Mouse (Mus musculus) left cerebral cortex, adult 8-10 months (tissue): ENCODE measurements around the gene Atp8a1. TPM values are rescaled to one million over a fixed set of nuclear protein-coding genes. Genes with fewer than 3 reads are reported as not detected.
"Not testable (repeated sequence)": the region's sequence is repeated elsewhere in the genome, so short reads cannot be mapped to it uniquely, and the experiment has no call there.

Experiments used
- DNase-seq, 2 experiments: peaks; one replicate each; pipeline ENCODE4 v3.0.0; 2022; ENCODE audit warnings: low spot score in 2 of 2
- total RNA-seq, 4 experiments: library from RNA; stranded (reverse); gene quantifications; 2 replicates each; pipeline ENCODE4 v1.2.4; 2022

The Atp8a1 gene
- total RNA-seq, 4 experiments from 2014 or later = 173 to 214 (median 183) TPM

DNA sequence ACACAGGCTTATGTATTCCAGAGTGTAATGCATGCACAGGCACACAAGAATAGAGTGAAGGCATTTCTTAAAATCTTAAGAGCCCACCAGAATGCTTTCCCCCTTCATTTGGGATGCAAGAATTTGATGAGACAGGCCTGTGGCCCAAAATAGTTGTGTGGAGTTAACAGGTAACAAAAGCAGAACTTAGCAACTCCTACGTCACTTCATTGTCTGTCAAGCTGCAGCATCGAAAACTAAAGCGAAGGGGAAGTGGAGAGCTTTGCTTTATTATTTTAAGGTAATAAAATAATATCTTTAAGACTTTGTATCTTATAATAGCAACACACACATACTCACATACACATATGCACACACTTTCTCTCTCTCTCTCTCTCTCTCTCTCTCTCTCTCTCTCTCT is 20.3 kb downstream of the Atp8a1 start:
- no peak for DNase-seq

DNA sequence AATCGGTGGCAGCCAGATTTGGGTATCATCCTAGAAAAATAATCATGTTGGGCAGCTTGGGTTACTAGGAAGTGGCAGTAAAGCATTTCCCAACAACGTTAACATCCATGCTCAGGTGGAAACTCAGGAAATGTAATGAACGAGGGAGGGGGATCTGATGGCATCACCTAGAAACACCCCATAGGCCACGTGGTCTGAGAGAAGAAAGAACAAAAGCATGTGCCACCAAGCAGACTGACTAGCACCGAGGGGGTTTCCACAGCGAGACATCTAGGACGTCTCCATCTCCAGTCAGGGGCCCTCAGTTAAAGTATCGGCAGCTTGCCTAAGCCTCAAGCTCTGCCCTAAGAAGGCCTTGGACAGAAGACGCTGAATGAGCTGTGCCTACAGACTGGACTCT is 21.0 kb downstream of the Atp8a1 start:
- DNase-seq = no peak

DNA sequence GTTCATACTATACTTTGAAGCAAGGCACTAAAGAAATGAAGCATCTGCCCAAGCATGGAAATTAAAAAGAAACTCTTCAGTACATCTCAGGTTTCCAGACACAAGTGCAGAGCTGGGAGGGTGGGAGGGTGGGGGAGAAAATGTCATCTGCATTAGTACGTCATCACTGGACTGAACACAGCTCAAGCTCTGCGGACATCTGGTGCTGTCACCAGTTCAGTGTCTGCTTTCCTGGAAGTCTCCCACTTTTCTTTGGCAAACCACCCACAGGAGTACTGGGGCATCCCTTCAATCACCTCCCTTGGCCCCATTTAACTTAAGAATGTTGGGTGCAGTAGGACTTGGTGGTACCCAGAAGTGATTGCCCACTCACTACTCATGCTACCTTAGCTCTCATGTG is 22.6 kb downstream of the Atp8a1 start:
- no peak for DNase-seq

DNA sequence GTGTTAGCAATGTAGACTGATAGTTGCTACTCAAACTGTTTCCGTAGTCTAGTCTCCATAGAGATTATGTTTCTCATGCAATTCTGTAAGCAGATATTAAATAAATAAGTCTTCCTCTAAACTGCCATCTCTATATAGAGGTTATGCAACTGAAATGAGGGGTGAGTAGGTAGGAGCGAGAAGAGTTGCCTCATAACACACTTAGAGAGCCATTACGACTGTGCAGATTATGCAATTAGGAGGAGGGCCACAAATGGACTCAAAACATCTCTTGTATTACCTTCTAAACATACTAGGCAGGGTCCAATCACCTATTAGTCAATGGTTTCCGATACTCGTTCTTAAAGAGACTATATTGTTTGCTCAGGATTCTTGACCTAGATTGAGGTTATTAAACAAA is 23.5 kb downstream of the Atp8a1 start:
- DNase-seq = no peak

DNA sequence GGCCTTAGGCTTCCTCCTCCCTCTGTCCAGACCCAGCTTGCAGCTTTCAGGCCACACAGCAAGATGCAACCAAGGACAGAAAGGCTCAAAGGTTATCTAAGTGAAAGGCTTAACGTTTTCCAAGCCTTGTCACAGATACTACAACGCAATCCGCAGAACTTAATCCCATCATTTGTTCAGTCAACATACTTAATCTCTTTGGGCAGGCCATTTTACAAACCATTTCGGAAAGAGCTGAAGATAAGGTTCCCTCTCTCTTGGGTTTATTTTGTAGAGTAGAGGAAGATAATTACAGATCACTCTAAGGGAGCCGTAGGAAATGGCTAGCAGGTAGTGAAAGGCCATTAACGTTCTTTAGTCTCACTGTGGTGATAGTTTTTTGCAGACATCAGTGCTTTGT is 24.6 kb downstream of the Atp8a1 start:
- no peak for DNase-seq

DNA sequence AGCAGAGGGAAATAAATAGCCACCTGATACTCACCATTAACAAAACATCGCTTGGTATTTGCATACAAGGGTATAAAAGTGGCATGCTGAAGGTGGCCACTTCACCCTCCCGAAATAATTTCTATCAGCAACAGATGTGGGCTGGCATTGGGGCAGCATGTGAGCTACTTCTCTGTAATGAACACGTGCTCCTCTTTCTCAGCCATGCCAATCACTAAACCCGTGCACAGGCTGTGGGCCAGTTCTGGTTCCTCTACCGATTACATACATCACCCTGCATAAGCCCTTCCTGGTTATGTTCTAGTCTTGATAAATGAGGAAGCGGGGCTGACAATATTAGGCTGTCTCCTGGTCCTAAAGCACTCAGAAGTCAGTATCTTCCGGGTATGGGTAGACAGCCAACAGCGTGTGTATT is 25.2 kb downstream of the Atp8a1 start:
- DNase-seq = no peak

DNA sequence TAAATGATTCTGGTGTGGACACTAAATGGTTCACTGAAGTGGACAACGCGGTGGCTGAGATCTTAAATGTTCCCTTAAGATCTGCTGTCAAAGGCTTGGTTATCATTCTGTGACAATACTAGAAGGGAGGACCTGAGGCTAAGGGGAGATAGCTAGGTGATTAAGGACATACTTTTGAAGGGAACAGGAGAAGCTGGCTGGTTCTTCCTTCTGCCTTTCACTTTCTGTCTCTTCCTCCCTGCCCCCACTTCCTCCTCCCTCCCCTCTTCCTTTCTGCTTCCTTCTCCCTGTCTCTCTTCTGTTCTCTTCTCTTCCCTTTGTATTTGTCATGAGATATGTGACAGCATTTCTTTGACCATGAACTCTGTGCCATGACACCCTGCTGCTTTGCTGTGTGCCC is 26.0 kb downstream of the Atp8a1 start:
- no peak for DNase-seq

DNA sequence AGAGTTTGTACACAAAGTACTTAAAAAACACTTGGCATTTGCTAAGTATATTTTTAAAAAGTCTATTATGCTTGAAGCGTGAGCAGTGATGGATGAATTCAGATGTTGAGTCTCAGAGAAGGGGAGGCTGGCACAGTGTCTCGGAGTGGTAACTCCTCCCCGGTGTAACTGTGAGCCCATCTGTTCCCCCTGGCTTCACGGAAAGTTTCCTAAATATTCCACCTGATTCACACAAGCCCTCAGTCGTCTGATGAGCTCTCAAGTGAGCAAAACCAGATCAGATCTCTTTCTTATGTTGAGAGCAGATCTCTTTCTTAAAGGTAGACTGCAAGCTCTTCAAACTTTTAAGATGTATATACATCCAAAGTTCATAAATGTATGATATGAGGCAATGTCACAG is 27.8 kb downstream of the Atp8a1 start:
- DNase-seq = no peak

DNA sequence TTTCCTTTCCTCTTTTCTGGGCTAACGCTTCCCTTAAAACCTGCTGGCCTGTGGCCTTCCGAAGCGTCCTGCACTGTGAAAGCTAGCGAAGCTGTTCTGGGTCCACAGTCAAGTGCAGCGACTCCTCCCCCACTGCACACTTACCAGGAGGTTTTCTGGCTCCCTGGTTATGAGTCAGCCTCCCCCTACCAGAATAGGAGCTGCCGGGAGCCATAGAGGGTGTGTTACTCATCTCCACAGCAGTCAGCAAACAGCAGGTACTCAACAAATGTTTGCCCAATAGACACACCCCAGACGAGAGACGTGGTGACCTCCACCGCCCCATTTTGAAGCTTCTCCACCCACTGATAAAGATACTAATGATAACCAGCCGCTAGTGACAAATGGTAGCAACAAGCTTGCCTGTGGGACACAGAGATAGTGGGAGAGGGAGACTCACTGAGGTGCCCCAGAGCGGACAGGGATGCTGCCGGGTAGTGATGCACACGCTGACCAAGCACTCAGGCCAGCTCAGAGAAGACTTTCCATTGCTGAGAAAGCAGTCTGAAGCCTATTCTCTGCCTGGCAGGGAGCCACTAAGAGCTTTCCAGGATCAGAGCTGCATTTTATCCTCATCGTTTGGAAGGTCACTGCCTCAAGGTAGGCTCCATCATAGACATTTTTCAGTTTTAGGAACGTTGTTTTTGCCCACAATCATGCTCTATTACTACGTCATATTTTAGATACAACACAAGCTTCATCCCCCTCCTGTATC is 31.5 kb downstream of the Atp8a1 start:
- DNase-seq = peak in 1 of 2 experiments; percentile 50

DNA sequence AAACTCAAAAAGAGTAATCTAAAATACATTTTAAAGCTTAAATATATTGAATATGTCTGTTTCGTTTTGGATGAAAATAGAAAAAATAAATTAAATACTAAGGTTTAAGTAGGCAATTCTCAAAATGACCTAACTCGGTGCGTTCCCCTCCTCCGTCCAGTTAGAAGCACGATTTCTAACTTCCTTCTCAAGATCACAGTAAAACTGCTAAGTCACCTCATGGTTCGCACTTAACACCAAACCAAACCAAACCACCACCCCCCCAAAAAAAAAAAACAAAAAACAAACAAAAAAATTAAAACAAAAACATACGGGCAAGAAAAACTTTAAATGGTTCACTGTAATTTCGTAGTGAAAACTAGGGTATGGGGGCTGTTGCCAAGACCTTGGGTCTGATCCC is 32.2 kb downstream of the Atp8a1 start:
- DNase-seq = not testable (repeated sequence)

DNA sequence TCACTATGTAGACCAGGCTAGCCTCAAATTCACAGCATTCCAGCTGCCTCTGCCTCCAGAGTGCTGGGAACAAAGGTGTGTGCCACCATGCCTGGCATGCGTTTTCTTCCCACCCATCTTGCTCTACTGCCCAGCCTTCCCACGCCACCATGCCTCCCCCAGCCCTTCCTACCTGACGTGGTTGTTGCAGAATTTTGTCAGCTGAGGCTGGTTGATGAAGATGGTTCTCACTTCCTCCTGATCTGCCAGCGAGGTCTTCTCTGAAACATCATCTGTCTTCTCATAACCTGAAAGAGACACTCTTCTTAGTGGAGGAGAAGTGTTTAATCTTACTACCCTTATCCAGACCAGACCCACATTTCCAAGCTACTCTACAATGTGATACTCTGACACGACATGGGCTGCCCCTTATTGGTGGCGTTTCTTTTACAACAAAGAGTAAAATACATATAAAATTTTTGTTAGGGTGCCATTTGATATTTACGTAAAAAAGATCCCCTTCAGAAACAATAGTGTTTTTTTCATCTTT is 32.7 kb downstream of the Atp8a1 start:
- DNase-seq = no peak

DNA sequence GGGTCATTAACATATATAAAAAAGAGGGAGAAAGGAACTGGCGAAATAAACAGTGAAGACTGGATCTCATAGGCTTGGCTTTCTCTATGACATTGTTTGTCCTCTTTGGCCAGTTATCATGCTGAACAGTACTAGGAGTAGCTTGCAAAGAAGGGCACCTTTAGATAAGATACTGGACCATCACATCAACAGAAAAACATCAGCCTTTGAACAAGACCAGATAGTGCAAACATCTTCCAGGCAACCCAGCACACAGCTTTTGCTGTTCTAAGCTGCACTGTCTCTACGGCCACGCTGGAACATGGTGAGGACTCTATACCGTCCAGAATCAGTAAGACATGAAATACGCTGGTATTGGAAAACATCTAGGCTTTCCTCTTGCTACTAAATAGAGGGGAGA is 33.9 kb downstream of the Atp8a1 start:
- no peak for DNase-seq

DNA sequence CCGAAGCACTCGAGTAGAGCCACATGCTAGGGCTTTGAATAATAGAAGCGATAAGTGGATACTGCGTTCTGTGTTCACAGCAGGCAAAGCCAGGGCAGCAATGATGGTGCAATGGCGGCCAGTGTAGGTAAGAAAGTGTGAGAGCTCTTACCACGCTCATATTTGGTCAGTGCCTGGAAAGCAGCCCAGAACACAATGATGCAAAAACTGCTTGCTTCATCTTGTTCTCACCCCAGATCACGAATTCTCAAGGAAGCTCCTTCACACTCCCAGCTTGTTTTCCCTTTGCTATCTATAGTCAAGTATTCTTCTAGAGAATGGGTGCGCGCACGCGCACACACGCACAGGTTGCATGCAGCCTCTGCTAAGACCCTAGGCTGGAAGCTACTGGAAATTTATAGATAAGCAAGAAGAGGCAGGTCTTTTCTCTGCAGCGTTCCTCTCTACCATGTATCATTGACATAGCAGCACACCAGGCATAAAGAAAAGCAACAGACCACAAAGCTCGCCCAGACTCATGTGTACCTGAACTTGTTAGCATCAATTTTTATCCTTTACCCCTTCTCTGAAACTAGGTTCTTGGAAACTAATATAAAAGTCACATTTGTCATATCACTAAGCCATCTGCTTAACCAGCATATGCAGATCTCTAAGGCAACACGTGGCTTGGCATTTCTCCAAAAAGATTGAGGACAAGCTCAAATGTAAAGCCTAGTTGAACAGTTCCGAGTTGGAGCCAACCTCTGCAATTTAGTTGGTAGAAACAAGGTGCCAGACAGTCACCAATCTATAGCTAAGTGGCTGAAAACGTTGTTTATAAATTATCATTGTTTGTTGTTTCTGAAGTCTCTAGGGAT is 44.8 kb downstream of the Atp8a1 start:
- DNase-seq = peak in 1 of 2 experiments; percentile 66

DNA sequence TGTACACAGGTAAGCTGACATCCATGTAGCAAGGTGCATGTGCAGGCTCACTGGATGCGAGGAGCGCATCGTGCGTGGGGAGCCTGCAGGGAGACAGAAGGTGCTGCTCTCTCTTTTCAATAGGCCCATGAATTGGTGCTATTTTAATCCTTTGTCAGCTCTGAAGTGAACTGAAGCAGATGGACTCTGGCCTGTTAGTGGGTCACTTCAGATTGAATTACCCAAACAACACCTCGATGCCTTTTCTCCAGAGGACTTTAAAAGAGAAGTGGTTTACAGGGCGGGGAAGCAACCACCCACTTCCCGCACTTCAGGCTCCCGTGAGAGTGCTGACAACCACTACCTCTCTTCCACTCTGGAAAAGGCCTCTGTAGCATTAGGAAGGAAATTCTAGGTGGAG is 46.4 kb downstream of the Atp8a1 start:
- no peak for DNase-seq

DNA sequence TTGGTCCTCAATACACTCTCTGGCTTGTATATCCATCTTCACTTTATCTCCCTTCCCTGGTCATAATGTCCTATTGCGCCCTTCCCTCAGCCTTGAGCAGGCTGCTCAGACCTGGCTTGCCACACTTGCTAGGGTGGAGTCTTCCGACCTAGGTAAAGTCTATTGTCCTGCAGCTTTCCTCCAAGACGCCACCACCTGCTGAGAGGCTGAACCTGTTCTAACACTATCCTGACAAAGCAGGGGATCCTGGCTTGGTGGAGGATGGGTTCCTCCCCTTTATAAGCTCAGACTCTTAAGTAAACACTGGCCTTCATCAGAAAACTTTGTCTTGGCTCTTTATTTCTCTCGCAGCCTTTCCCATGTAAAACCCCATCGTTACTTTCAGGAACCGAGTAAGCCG is 47.4 kb downstream of the Atp8a1 start:
- no peak for DNase-seq

DNA sequence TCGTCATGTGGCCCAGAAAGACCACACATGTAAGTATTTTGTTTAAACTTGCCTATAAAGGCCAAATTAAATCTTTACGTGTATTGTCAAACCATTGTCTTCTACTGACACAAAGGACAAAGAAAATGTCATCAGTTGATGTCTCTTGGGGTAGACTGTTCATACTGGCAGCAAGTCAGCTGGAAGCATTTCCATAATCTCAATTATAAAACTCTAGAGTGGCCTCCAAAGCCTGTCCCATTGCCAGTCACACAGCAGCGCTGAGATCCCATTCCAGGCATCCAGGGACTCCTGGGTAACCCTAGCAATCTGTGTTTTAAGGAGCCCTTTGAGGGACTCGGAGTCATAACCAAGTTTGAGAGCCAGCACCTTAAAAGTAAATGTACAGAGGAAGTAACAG is 48.9 kb downstream of the Atp8a1 start:
- no peak for DNase-seq

DNA sequence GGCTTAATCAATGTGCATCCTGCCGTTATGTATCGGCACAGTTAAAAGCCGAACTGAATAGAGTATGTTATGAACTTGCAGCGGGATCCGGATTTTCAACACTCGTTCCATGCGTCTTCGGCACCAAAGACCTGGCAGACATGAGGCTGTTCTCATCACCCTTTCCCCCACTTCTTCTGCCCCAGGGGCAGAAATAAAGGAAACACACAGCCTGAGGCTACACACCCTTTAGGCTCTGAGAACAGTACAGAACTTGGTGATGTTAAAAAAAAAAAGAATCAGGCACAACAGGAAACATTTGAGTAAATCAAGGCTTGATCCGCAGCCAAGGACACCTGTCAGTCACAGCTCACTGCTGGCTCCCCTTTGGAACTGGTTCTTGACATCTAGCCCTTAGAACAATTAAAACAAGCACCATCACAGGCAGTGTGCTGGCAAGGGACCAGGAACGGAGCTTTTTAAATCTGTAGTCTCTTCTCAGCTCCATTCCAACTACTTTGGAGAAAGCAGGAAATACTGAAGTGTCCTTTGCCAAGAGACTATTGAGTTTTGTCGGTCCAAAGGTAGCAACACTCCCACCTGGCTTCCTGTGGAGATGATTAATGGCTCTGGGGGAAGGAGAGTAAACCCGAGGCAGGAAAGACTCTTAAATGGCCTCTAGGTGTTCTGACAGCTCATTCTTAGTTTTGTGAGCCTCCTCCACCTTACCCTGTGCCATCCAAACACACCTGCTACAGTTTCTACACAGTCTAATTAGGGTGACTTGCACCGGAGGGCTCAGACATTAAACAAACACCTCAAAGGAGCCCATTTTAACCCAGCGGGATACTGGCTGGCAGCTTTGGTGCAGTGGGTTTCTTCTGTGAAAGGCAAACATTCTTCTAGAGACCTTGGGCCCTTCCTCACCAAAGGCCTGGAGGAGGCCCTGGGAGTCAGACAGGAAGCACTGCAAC is 50.0 kb downstream of the Atp8a1 start:
- peak in 1 of 2 experiments; percentile 36 for DNase-seq

DNA sequence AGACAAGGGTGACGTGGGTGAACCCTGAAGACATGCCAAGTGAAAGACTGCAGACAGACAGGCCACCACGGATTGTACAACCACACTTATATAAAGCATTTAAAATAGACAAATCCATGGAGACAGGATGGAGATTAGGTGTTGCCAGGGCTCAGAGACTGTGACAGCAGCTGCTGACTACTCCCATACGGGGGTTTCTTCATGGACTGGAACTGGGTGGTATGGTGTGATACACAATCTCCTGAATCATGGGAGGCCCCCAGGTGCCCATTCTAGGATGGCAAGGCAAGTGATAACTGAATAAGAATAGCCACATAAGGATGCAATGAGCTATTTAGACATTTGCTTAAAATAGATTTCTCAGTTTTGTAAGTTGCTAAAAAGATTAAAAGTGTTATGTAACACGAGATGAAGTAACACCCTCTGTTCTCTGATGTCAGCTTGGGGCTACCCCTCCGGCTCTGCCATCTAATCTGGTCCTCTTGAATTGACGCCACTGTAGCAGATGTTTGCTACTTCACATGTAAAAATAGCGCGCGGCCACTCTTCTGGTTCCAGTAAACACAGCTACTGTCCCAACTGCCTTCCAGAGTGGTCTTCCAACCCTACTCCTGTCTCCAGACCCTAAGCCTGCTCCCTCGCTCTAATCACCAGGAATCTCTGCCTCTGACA is 53.0 kb downstream of the Atp8a1 start:
- DNase-seq = peak in 1 of 2 experiments; percentile 60

DNA sequence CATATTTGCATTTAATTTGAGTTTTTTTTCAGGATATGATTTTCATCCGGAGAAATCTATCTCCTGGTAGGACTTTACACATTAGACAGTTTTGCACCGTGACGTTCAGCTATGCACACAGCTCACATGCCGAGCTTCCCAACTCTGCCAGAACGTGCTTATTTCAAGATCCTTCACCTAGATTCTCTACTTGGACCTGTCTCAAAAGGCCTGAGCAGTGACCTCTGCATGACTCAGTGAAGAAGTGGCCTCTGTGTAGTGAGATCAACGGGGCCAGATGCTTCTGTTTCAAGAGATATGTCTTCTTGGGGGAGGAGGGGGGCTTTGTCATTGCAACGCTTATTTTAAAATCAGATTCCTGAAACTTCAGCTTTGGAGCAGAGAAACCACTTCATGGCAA is 64.5 kb downstream of the Atp8a1 start:
- no peak for DNase-seq

DNA sequence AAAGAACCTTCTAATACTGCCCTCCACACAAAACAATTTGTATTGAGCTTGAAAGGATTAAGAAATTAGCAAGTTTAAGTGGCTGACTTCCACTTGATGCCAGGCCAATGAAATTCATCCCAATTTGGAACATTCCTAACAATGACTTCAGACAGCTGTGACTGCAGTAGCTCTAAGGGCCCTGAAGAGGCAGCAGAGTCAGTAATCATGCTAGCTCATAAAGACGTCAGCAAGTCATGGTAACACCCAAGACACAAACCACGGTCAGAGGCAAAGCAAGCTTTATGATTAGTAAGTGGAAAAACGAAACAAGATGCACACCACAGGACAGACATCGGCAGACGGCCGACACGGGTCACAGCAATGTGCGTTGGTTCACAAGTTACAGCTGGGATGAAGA is 69.2 kb downstream of the Atp8a1 start:
- peak in 1 of 2 experiments; percentile 58 for DNase-seq

DNA sequence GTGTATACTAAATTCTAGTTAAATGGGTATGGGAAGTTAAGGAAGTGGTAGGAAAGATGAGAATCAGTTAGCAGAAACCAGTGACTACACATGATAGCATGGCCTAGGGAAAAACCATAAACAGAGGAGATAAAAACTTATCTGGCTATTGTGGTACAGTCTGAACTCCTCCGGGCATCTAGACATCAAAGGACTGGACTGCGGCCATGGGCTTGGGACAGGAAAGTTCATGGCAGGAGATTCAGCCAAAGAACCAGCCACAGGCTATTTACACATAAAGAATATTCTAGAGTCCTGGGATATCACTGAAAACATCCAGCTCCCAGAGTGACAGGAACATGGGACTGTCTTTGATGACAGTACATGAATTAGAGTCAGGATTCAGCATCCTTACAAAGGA is 73.0 kb downstream of the Atp8a1 start:
- no peak for DNase-seq
